Mouse (Mus musculus) cerebellum, adult 9-11 months (tissue): ENCODE measurements at regions not wholly inside any gene's neighbourhood (a gene's known extent, or its start where the extent isn't known, plus 50 kb on each side); places are given as distances from the start of the nearest gene placed in this dataset.
"Not testable (repeated sequence)": the region's sequence is repeated elsewhere in the genome, so short reads cannot be mapped to it uniquely, and the experiment has no call there.

Experiments used
- DNase-seq: peaks from one replicate; pipeline ENCODE4 v3.0.0; 2022

DNA sequence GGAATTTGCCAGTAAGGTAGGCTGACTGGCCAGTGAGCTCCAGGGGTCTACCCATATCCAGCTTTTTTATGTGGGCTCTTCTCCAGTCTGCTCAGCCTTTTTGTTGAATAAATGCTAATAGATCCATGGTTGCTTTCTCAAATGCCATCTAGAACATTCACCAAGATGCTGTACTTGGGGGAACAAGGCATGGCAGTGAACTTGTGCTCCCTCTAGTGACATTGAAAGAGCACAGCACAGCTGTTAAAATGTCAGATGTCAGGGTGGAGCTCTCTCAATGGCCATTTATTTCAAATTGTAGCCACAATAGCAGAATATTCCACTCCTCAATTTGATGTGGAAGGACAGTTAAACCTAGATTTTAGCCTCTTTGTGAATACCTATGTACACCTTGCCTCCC, 86.3 kb downstream of the Kcnk1 start:
- DNase-seq, result peak; percentile 64

DNA sequence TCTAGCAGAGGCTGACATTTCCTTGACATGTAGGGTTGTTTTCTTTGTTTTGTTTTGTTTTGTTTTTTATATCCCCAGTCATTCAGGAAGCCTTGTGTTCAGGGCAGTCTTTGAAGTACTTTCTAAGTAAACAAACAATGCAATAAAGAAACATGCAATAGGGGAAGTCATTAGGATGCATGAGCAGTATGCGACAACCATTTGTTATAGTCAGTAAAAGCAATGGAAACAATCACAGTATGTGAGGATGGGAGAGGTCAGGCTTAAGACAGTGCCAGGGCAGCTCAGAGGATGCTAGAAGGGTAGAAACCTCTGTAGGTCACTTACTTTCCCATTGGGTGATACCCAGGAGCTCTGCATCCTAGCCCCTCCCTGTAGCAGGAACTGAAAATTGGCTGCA, 87.9 kb downstream of the Kcnk1 start:
- no peak for DNase-seq

DNA sequence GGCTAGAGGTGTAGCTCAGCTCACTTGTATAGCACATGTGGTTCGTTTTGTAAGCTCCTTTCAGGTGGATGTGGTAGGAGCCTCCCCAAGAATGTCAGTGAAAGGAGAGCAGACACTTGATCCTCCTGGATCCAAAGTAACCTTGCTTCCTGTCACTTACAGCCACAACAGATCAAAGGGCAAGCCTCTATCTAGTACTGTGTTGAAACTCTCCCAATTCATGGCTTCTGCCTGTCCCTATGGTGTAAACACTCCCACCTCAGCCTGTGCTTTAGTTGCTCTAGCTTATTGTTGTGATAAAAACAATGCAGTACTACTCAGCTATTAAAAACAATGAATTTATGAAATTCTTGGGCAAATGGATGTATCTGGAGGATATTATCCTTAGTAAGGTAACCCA, 95.8 kb downstream of the Kcnk1 start:
- DNase-seq, result no peak

DNA sequence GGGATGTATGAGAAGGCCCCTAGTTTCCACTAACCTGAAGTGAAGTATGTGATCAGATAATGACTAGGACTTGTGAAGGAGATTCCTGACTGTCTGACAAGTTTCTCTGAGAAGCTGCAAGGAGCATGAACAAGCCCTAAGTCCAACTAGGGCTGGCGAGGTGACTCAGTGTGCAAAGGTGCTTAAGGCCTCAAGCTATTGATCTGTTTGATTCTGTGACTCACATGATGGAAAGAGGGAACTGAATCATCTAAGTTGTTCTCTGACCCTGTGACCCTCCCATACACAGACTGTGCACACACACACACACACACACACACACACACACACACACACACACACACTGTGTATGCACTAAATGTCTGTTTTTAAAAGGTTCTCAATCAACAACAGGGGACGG, 99.0 kb downstream of the Kcnk1 start:
- no peak for DNase-seq

DNA sequence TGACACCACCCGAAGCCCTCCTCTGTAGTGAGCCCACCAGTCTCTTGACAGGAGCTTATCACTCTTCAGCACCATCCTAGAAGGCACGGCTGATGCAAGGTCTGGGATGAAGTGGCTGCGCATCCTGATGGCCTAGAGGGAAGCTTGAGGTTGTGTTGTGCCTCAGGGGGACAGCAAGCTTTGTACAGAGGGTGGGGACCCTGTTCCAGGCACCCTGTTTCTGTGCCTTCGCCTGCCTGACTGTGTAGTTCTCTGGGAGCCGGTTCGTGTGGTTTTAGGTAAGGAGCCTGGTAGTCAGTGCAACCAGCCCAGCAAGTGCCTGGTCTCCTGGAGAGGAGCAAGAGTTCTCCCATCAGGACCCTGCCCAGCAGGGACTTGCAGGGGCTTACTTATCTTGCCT, 101.1 kb downstream of the Kcnk1 start:
- DNase-seq, result no peak

DNA sequence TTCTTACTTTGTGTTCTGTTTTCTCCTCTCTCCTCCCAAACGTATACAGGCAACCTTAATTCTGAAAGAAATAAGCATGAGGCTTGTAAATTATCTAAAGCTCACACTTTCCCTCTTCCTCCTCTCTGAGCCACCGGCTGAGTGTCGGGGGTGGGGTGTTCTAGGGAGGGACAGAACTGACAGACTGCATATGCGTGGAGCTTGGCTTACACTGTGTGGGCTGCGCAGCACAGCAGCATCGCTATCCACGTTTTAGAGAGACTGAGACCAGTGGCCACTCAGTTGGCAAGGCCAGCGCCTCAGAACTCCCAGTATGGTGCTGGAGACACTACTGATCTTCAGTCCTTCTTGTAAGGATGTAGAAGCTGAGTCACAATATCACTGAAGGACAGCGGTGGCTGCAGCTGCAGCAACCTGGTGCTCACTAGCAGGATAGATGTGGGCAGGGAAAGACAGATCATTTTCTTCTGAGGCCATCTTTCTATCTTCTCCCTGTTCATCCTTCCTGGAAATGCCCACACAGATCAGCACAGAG, 101.7 kb downstream of the Kcnk1 start:
- DNase-seq, result no peak

DNA sequence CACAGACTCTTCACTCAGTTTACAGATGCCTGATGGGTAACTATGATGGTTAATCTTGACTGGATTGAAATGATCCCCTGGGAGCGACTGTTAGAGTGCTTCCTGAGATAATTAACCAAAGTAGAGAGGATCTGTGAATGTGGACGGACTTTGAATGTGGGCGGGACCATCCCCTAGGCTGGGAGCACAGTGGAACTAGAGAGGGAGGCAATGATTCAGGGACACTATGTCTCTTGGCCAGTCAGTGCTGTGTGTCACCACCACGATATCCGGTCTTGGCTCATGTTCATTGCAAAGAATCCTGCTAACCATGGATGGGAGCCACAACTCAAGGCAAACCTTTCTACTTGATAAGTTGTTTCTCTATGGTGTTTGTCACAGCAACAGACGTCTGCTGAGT, 103.9 kb downstream of the Kcnk1 start:
- no peak for DNase-seq

DNA sequence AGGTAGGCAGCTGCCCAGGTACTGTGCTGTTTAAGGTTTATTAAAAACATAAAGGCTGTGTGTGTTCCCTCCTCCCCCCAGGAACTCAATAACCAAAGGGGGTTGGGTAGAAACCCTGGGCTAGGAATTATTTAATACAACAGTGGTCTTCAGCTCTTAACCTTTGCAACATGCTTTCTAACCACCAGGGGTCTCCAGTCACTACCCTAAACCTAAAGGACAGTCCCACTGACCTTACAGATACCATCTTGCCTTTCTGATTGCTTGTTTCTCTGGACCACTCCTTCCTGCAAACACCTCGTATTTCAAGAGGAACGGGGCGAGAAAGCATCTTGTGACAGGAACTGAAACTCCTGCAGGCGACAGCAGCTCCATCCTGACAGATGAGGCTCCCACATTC, 104.9 kb downstream of the Kcnk1 start:
- DNase-seq, result no peak

DNA sequence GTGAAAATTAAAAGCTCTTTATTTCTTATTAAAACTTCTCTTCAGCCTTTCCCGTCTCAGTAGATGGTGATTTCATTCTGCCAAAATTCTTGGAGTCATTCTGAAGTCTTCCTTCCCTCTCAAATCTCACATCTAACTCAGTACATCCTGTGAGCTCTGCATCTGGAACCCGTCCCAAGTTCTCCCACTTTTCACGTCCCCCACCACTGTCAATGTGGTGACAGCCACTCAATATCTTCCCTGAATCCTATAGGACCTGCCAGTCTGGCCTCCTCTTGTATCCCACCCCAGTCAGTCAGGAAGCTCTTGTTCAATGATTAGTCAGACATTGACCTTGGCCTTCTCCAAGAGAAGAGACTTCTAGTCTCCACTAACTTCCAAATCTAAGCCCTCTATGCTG, 110.1 kb downstream of the Kcnk1 start:
- DNase-seq, result no peak

DNA sequence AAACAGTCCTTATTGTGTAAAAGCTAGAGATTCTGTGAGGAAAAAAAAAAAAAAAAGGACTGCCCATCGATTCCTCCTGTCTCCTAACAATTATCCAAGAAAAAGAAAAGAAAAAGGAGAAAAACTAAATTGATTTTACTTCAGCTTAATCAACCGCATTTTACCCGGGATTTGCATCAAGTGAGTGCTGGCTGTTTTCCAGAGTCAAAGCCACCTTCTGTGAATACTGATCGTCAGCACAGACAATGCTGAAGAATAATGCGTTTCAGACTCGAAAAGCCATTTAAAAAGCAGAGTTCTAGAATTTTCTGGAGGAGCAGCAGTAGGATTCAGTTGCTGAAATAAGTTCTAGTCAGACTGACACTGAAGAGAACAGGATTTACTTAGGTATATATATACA, 131.1 kb downstream of the Kcnk1 start:
- no peak for DNase-seq

DNA sequence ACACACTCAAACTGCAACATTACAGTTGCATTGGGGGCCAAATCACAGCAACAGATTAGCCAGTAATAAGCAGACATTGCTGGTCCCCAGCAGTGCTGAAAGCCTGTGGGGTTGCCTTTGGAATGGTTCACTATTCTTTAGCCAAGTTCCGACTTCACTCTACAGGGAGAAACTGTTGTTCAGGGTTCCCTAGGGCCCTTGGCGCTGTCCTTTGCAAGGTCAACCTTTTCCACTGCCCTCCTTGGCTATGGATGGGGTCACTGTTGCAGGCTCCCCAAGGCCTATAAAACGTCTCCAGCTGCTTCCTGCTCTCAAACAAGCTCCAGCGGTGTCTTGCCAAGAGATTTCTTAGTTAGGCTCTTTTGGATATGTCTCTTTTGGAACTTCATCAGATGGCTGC, 137.1 kb downstream of the Kcnk1 start:
- no peak for DNase-seq

DNA sequence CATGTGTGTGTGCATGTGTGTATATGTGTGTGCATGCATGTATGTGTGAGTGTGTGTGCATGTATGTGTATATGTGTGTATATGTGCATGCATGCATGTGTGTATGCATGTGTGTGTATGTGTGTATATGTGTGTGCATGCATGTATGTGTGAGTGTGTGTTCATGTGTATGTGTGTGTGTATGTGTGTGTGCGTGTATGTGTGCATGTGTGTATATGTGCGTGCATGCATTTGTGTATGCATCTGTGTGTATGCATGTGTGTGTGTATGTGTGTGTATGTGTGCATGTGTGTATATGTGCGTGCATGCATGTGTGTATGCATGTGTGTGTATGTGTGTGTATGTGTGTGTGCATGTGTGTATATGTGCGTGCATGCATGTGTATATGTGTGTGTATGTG, 137.9 kb downstream of the Kcnk1 start:
- not testable (repeated sequence) for DNase-seq

DNA sequence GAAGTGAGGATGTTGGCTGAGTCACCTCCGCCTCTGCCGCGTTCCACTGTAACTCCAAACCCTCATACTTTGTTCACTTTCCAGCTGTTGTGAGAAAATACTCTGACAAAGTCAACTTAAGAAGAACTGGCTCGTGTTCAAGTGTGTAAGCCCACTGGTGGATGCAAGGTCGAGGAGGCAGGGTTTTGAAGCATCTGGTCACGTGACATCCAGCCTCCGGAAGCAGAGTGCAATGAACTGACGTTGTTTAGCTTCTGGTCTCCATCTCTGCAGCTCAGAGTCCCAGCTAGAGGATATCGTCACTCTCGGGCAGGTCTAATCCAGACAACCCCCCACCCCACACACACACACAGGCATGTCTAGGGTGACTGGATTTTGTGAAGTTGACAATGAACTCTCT, 140.1 kb downstream of the Kcnk1 start:
- DNase-seq, result no peak

DNA sequence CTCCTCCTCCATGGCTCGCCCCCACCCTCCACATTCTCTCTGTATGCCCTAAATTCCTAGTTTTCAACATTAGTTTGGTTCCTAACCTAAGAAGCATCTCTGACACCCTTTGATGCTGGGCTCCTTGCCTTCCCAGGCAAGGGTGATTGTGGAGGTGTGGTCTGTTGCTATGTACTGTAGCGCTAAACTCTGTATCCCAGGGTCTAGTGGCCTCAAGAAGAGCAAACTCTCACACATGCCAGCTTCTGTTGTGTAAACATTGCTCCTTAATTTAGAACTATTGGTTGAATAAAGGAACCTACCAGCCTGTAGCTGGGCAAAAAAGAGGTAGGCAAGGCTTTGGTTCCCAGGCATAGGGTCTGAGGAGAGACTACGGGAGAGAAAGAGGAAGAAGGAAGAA, 140.6 kb downstream of the Kcnk1 start:
- DNase-seq, result no peak

DNA sequence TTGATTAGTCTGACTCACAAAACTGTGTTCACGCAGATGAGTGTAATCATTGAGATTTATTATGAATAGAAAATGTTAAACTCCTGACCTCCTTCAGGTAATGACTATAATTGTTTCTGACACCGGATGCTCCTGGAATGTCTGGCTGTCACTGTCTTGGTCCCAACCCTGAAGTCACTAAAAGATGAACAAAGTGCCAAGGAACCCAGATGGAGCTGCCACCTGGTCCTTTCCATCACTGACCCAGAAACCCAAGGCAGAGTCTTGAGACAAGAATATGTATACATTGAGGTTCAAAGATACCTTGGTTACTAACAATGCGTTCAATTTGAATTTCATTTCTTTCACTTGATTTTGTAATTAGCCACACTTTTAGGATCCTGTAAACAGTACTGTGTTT, 142.0 kb downstream of the Kcnk1 start:
- peak; percentile 87 for DNase-seq

DNA sequence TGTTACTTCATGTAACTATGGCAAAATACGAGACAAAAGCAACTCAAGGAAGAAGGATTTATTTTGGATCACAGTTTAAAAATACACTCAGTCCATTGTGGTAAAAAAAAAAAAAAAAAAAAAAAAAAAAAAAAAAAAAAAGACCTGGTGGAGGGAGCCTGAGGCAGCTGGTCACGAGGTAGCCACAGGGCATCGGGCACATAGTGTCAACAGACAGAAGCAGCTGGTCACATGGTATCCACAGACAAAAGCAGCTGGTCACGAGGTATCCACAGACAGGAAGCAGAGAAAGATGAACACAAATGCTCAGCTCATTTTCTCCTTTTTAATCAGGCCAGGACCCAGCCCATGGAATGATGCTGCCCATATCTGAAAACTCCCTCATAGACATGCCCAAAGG, 142.5 kb downstream of the Kcnk1 start:
- DNase-seq, result no peak

DNA sequence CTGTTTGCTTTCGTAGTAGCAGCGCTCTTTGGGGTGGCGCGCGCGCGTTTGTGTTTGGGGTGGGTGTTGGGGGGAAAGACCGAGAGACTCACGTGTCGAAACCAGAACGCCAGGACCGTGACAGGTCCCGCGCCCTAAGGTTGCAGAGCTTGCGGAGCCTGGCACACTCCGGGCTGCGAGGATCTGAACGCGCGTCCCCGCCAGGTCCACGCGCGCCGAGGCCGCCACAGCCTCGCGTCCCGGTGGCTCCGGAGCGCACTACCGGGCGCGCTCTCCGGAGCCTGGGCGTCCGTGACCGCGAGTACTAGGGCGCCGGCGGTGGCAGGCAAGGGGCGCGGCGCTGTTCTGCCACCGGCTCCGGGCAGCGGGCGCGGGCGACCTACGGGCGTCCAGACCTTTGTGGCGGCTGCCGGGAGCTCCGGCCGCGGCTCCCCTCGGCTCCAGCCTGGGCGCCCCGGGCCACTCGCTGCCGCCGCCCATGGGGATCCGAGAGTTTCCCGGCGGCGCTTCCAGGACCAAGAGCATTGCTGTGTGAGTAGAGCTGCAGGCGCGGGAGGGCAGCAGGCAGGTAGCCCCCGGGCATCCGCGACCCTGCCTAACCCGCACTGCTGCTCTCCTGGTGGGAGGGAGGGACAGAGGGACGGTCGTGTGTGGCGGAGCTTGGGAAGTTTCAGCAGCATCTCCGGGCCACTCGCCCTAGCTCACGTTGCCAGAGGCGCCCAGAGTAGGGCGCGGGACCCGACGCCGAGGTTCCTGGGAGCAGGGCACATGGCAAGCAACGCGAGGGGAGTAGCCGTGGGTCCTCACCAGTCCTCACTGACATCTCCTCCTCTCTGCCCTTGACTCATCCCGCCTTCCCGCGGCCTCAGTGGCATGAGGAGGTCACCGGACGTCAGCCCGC, 143.9 kb downstream of the Kcnk1 start:
- peak; percentile 75 for DNase-seq

DNA sequence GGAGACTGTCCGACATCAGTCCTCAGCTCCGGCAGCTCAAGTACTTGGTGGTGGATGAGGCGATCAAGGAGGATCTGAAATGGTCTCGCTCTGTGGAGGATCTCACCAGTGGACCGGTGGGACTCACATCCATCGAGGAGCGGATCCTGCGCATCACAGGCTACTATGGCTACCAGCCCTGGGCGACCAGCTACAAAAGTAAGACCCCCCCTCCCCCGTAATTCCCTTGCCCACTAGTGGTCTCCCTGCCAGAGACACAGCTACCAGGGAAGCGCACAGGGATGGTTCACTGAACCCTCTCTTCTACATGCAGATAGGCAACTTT, 144.5 kb downstream of the Kcnk1 start:
- peak; percentile 65 for DNase-seq

DNA sequence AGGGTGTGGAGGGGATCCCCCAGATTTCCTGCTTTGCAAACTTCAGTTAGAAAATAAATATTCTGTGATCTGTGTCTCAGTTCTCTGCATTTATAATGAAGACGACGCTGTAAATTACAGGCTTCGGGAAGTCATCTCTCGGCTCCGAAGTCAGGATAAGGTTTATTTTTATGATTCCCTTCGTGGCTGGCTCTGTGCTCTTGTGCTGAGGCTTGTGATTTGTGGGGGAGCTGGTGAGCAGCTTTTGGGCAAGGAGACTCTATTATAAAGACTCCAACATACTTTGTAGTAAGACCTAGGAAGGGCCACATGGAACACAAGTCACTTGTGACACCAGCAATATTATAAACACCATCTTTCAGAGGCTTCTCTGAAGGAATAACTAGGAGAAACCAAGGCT, 146.0 kb downstream of the Kcnk1 start:
- DNase-seq, result no peak

DNA sequence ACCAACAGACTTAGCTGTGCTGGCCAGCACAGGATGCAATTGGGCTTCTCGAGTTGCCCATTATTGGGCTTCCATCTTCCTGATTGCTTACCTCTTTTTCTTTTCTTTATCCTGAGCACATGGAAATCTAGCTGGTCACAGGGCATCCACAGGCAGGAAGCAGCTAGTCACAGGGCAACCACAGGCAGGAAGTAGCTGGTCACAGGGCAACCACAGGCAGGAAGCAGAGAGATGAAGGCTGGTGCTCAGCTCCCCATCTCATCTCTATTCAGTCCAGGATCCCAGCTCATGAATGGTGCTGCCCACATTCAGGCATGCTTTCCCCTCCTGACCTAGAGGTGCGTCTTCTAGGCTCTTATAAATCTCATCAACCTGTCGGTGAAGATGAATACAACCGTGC, 146.8 kb upstream of the Slc35f3 start:
- no peak for DNase-seq

DNA sequence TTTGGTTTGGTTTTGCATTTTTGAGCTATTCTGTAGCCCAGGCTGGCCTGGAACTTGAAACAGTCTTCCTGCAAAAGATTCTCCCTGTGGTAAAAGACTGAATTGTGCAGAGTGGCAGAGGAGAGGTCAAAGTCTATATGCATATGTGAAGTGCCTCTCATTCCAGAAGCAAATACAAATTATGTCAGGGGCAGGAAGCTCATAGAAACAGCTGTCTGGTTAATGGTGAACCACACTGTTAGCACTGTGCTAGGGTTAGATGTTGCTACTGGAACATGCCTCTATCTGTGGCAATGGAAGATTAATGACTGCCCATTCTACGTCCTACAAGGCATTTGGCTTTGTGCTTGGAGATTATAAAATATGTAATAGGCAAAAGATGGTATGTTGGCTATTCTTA, 144.4 kb upstream of the Slc35f3 start:
- no peak for DNase-seq

DNA sequence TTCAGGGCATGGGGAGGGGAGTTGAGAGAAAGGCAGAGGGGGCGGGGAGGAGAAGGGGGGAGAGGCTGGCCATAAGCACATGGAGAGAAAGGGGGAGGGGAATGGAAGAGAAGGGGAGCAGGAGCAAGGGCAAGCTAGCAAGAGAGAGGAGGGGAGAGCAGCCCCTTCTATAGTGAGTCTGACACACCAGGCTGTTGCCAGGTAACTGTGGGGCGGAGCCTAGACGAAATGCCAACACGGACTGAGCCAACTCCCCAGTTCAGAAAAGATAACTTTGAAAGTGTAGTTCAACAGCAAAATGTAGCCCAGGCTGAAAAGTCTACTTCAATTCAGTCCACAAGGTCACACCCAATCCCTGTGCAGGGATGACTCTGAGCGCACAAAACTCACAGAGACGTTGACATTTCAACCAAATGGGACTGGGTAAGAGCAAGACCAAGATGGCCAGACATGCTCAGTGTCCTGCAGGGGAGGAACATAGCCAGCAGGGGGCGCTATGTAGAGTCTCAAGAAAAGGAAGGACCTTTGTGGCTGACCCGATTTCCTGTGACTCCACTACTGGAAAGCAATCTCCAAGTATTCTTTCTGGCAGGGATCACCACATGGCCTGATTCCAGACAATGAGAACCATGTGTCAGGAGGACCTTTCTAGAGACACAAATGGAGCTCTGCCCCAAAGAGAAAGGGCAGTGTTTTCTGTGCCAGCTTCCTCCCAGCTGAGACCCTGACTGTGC, 140.7 kb upstream of the Slc35f3 start:
- peak; percentile 79 for DNase-seq

DNA sequence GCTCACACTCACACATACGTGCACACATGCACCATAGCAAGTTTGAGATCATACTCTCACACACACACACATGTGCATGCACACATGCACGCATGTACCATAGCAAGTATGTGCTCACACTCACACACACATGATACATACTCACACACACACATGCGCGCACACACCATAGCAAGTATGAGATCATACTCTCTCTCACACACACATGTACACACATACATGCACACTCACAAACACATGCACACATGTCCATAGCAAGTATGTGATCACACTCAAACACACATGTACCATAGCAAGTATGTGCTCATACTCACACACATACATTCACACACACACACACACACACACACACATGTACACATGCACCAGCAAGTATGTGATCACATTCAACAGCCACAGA, 138.9 kb upstream of the Slc35f3 start:
- no peak for DNase-seq

DNA sequence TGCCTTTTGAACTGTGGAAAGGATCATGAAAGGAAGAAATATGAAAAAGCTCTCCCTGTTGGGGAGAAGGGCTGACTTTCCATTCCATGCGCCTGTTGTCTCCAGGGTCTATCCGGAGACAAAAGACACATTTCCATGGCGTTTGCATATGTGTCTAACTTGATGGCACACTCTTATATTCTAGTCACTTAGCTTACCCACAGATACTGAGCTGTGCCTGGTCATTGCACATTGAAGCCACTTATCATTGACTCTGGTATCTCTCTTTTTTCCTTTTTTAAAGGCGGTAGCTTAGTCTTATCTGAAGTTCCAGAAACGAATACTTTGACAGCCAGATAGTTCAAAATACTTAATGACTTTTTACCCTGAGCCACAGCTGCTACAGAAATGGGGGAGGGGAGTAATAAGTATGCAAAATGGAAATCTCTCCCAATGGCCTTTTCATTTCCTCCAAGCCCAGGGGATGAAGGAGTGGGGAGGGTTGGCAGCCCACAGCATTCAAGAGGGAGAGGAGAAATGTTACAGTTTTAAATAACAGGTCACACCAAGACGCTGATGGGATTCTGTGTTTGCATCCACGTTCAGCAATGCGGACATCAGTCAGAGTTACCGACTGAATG, 137.9 kb upstream of the Slc35f3 start:
- DNase-seq, result no peak
